Mouse (Mus musculus) small intestine, adult 2 months (tissue): Measurements from ENCODE around the gene Nlrc4. TPM values are rescaled to one million over a fixed set of nuclear protein-coding genes. Genes with fewer than 3 reads are reported as not detected.

Experiments
- H3K27ac ChIP-seq: fragments of 200-500 bp; 2 replicates; pipeline ENCODE4 v1.5.1; 2012; ENCODE audit warnings: low read depth, low read length, control low read depth, inconsistent platforms; ENCODE audit not compliant: insufficient read depth
- H3K27me3 ChIP-seq: fragments of 200-500 bp; 2 replicates; pipeline ENCODE4 v1.6.1; 2012; ENCODE audit warnings: mild to moderate bottlenecking, moderate library complexity, low read length, inconsistent platforms; ENCODE audit not compliant: control insufficient read depth, insufficient read depth
- H3K36me3 ChIP-seq: fragments of 200-500 bp; 2 replicates; pipeline ENCODE4 v1.6.1; 2012; ENCODE audit warnings: mild to moderate bottlenecking, low read length, control low read depth, inconsistent platforms; ENCODE audit not compliant: control insufficient read depth, insufficient read depth
- H3K4me1 ChIP-seq: fragments of 200-500 bp; 2 replicates; pipeline ENCODE4 v1.6.1; 2012; ENCODE audit warnings: low read length, inconsistent platforms, mixed read lengths; ENCODE audit not compliant: control insufficient read depth, insufficient read depth, insufficient read length
- H3K4me3 ChIP-seq: fragments of 200-500 bp; 2 replicates; pipeline ENCODE4 v1.5.1; 2012; ENCODE audit warnings: low read depth, mild to moderate bottlenecking, control low read depth, inconsistent platforms, low read length, moderate library complexity
- CTCF ChIP-seq: fragments of 200-500 bp; IDR thresholded peaks from 2 replicates; pipeline ENCODE4 v1.5.1; 2012; ENCODE audit warnings: low read depth, mild to moderate bottlenecking, control low read depth, inconsistent platforms, low read length, moderate library complexity, mixed read lengths; ENCODE audit not compliant: insufficient replicate concordance, insufficient read length; ENCODE audit errors: extremely low read depth
- POLR2A ChIP-seq: fragments of 200-500 bp; IDR thresholded peaks from 2 replicates; pipeline ENCODE4 v1.6.1; 2012; ENCODE audit warnings: low read depth, mild to moderate bottlenecking, control low read depth, inconsistent platforms, low read length, moderate library complexity
- WGBS: fragments of 180-500 bp; shearing (Covaris S2); methylation state at CpG from one replicate; pipeline ENCODE4 v1.1.7; 2018; 5-methylcytosine and 5-hydroxymethylcytosine counted together
- polyA plus RNA-seq: library from polyadenylated mRNA; depleted of rRNA; stranded (reverse); fragments of >200 nt; gene quantifications from 2 replicates; pipeline ENCODE4 v1.2.3, GENCODE M21; 2012

Nlrc4 gene
- polyA plus RNA-seq, 1 experiment: 6.9 TPM

DNA sequence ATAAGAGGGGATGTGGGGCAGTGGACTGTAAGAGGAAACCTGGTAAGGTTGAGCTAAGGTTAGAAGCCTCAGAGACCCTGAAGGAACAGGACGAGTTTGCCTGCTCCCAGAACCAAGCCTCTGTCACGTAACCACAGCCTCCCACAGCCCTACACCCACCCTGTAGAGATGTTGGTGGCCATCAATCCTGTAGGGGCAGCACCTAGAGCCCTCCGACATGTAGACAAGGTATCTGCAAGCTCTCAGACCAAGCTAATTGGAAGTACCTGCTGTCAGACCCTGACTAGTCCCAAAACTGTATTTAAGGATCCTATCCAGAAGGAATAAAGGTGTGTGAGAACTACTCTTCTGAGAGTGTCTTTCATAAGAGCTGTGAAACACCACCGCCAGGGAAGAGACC is 3.5 kb downstream of the Nlrc4 start:
- 90% methylated on average over 4 of the region's 4 CpGs for WGBS
- Histone ChIP-seq H3K36me3 (peaks cover 30% of the 10 kb centered on the region), H3K4me1 (peaks cover 10% of the 10 kb centered on the region; the same call in 1 of the 2 replicates), H3K4me3 (no peak overlapping the region), H3K27ac (no peak overlapping the region), H3K27me3 (no peaks in the 10 kb centered on the region)
- TF ChIP-seq POLR2A (no peak), CTCF (no peak)

DNA sequence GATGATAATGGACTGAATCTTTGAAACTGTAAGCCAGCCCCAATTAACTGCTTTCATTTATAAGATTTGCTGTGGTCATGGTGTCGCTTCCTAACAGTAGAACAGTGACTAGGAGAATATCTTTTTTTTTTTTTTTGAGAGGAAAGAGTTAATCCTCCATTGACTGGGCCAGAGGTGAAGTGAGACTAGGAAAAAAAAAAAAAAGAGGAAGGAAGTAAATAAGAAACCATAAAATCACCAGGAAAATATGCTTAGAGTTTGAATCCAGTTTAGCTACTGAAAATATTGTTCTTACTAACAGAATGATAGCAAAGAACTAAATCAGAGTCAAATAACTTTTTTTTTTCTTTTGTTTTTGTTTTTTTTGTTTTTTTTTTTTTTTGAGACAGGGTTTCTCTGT is 4.3 kb downstream of the Nlrc4 start:
- H3K27me3 ChIP-seq: no peaks in the 10 kb centered on the region
- no peak overlapping the region for H3K27ac ChIP-seq
- H3K4me1 ChIP-seq: peaks cover 10% of the 10 kb centered on the region; the same call in 1 of the 2 replicates
- peaks cover 35% of the 10 kb centered on the region for H3K36me3 ChIP-seq
- 90% methylated on average over 1 of the region's 1 CpGs for WGBS
- TF ChIP-seq CTCF (no peak), POLR2A (no peak)
- no peak overlapping the region for H3K4me3 ChIP-seq

DNA sequence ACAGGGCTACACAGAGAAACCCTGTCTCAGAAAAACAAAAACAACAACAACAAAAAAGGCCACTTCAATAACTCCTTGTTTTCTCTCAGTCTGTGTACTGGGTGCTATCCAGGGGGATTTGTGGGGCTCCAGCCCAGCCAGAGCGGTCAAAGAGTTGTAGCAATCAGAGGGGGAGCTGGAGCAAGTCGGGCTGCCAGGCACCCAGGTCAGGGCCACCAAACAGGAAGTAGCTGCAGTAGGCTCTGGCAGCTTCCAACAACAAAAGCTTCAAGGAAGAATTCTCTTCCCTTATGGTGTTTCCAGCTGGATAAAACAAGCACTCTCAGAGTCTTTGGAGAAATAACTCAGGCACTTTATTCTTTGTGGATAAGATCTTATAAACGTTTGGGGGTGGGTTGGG is 5.0 kb downstream of the Nlrc4 start:
- Histone ChIP-seq H3K27me3 (no peaks in the 10 kb centered on the region), H3K27ac (no peak overlapping the region; the same call in 1 of the 2 replicates), H3K4me3 (no peak overlapping the region), H3K36me3 (peaks cover 39% of the 10 kb centered on the region), H3K4me1 (peaks cover 8% of the 10 kb centered on the region; the same call in 1 of the 2 replicates)
- TF ChIP-seq CTCF (no peak), POLR2A (no peak)
- WGBS: 70% methylated on average over 3 of the region's 3 CpGs

DNA sequence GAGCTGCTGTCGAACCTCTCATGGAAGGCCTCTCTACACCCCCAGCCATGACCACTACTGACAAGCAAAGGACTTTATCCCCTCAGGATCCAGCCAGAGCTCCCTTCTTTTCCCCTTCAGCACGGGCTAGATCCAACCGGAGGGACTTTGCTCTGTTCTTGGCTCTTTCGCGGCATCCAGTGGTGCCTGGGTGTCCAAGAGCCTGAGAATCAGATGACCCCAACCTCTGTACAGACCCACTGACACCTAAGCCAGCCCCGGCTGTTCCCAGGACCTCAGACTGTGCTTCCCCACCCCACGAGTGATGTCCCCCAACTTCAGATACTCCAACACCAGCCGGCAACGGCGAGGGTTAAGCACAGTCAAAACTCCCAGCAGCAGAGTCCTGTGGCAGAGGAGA is 9.2 kb downstream of the Nlrc4 start:
- peaks cover 5% of the 10 kb centered on the region; the same call in 1 of the 2 replicates for H3K4me1 ChIP-seq
- 87% methylated on average over 10 of the region's 10 CpGs for WGBS
- TF ChIP-seq CTCF (no peak), POLR2A (no peak)
- H3K27me3 ChIP-seq: no peaks in the 10 kb centered on the region
- no peak overlapping the region for H3K27ac ChIP-seq
- no peak overlapping the region for H3K4me3 ChIP-seq
- peaks cover 67% of the 10 kb centered on the region for H3K36me3 ChIP-seq

DNA sequence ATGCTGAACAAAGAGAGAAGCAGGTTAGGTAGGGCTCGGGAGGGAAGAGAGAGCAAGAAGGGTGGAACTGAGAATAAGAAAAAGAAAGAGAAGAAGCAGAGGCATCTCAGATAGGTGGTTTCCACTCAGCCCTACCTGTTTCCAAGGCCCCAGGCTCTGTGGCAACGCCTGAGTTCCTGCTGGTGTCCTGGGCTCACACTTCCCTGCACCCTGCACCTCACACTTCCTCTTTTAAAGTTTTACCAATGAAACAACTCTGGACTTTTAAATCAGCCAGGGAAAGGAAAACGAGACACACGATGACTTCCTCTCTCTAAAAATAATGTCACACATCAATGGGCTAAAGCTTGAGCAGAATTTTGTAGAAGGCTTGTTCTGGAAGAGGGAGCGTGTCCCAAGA is 18.5 kb downstream of the Nlrc4 start:
- peaks cover 47% of the 10 kb centered on the region for H3K36me3 ChIP-seq
- H3K27ac ChIP-seq: no peak overlapping the region
- TF ChIP-seq CTCF: no peak
- TF ChIP-seq POLR2A: no peak
- H3K4me3 ChIP-seq: no peak overlapping the region
- 64% methylated on average over 5 of the region's 5 CpGs for WGBS
- H3K27me3 ChIP-seq: no peaks in the 10 kb centered on the region
- no peaks in the 10 kb centered on the region for H3K4me1 ChIP-seq

DNA sequence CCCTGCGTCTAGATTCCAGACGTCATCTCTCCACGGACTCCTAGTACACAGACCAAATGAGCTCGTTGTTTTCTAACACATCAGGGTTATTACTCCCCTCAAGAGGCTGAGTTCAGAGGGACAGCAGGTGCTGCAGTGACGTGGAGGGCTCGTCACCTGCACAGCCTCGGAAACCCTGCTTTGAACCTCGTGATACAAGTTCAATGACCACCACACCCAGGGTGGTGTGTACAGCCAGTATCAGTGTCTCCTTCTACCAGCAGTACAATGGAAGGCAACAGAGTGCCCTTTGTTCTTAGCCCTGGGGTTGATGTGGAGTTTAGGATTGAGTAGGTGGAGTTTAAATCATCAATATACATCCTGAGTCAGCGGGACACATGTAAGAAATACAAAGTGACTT is 21.2 kb downstream of the Nlrc4 start:
- WGBS: 28% methylated on average over 9 of the region's 9 CpGs
- TF ChIP-seq POLR2A (no peak), CTCF (no peak)
- Histone ChIP-seq H3K36me3 (peaks cover 47% of the 10 kb centered on the region), H3K4me3 (no peak overlapping the region), H3K4me1 (no peaks in the 10 kb centered on the region), H3K27me3 (no peaks in the 10 kb centered on the region), H3K27ac (peak overlapping the region; percentile 48)

DNA sequence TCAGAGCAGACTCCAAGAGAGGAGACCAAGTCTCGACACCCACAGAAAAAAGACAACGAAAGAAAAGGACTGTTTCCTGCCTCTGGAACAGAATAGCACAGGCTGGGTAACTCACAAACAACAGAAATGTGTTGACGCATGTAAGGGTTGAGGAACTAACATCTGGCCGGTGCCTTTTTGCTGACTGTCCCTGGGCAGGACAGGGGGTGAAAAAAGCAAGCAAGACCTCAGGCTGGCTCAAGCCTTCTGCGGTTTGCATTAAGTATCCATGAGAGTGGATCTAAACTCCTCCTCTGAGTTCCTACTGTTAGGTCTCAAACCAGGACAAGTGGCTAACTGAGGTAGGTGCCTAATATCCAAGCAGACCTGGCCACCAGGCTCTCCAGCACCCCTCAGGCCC is 26.3 kb downstream of the Nlrc4 start:
- Histone ChIP-seq H3K27ac (no peak overlapping the region), H3K4me3 (no peak overlapping the region), H3K36me3 (peaks cover 59% of the 10 kb centered on the region), H3K4me1 (no peaks in the 10 kb centered on the region), H3K27me3 (no peaks in the 10 kb centered on the region)
- TF ChIP-seq POLR2A (no peak), CTCF (no peak)
- 90% methylated on average over 5 of the region's 5 CpGs for WGBS

DNA sequence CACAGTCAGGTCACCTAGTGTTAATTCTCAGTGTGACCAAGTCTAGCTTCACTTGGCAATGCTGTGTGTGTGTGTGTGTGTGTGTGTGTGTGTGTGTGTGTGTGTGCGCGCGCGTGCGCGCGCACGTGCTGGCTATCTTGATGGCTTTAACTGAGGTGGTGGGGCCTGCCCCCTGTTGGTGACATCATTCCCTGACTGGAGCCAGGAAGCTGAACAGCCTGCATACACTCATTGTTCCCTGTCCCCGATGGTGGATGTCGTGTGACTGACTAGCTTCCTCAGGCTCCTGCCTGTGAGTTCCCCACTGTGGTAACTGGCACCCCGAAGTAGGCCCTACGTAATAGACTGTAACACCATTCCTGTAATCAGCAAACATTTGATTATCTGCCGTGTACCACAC is 27.5 kb downstream of the Nlrc4 start:
- H3K27me3 ChIP-seq: no peaks in the 10 kb centered on the region
- TF ChIP-seq CTCF: no peak
- TF ChIP-seq POLR2A: no peak
- H3K27ac ChIP-seq: no peak overlapping the region
- H3K4me3 ChIP-seq: no peak overlapping the region
- no peaks in the 10 kb centered on the region for H3K4me1 ChIP-seq
- WGBS: 81% methylated on average over 13 of the region's 13 CpGs
- peaks cover 66% of the 10 kb centered on the region for H3K36me3 ChIP-seq
